Mouse (Mus musculus) midbrain, embryonic 13.5 days (tissue): ENCODE measurements around the gene Ly6c1. TPM values are rescaled to one million over a fixed set of nuclear protein-coding genes. Genes with fewer than 3 reads are reported as not detected.
"Not testable (repeated sequence)": the region's sequence is repeated elsewhere in the genome, so short reads cannot be mapped to it uniquely, and the experiment has no call there.

Experiments
- ATAC-seq: fragments of 200-750 bp; cut with Nextera tagmentation; 2 replicates; pipeline ENCODE4 v1.8.0; 2017; ENCODE audit warnings: mild to moderate bottlenecking, moderate TSS enrichment, moderate library complexity
- H3K27ac ChIP-seq: fragments of 300-500 bp; sonication (generic); 2 replicates; pipeline ENCODE4 v1.5.1; 2015; ENCODE audit warnings: inconsistent platforms, mild to moderate bottlenecking, moderate library complexity
- H3K27me3 ChIP-seq: fragments of 300-500 bp; sonication (generic); 2 replicates; pipeline ENCODE4 v1.6.1; 2015; ENCODE audit warnings: mild to moderate bottlenecking, inconsistent platforms
- H3K36me3 ChIP-seq: fragments of 300-500 bp; sonication (generic); 2 replicates; pipeline ENCODE4 v1.6.1; 2015; ENCODE audit warnings: mild to moderate bottlenecking, inconsistent platforms
- H3K4me1 ChIP-seq: fragments of 300-500 bp; sonication (generic); replicated peaks from 2 replicates; pipeline ENCODE4 v1.6.1; 2015; ENCODE audit warnings: inconsistent platforms
- H3K4me2 ChIP-seq: fragments of 300-500 bp; sonication (generic); replicated peaks from 2 replicates; pipeline ENCODE4 v1.6.1; 2015; ENCODE audit warnings: moderate library complexity, mild to moderate bottlenecking, inconsistent platforms
- H3K4me3 ChIP-seq: fragments of 300-500 bp; sonication (generic); replicated peaks from 2 replicates; pipeline ENCODE4 v1.5.1; 2015; ENCODE audit warnings: mild to moderate bottlenecking, inconsistent platforms
- H3K9ac ChIP-seq: fragments of 300-500 bp; sonication (generic); replicated peaks from 2 replicates; pipeline ENCODE4 v1.6.1; 2015; ENCODE audit warnings: mild to moderate bottlenecking, inconsistent platforms
- H3K9me3 ChIP-seq: fragments of 300-500 bp; sonication (generic); 2 replicates; pipeline ENCODE4 v1.6.1; 2016; ENCODE audit warnings: mild to moderate bottlenecking, inconsistent platforms
- WGBS: fragments of 180-500 bp; shearing (Covaris S2); methylation state at CpG from one replicate; pipeline ENCODE4 v1.1.7; 2015; 5-methylcytosine and 5-hydroxymethylcytosine counted together
- polyA plus RNA-seq: library from polyadenylated mRNA; unstranded; fragments of >200 nt; fragmentation: Nextera tagmentation; extraction: Ambion mirVana; gene quantifications from 2 replicates; pipeline ENCODE4 v1.2.1, GENCODE M21; 2015

The Ly6c1 gene
- polyA plus RNA-seq, 1 experiment from 2014 or later = 0.92 TPM

DNA sequence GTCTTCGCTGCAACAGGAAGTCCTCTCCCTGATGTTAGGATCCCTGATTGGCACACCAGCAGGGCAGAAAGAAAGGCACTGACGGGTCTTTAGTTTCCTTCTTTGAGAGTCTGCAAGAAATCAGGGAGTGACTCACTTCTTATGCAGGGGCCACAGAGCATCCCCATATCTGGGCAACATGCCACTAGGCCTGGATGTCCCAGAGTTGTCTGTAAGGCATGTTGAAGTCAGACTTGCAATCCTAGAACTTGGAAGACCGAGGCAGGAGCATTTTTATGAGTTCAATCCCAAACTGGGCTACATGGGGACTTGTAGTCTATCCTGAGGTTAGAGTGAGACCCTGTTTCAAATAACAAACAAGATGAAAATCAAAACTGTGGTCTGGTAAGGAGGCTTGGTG, 3.1 kb downstream of the Ly6c1 start:
- not testable (repeated sequence) for H3K27me3 ChIP-seq, H3K9me3 ChIP-seq, H3K9ac ChIP-seq, H3K4me3 ChIP-seq, H3K27ac ChIP-seq, ATAC-seq, H3K4me2 ChIP-seq, H3K36me3 ChIP-seq, H3K4me1 ChIP-seq
- WGBS = 81% methylated on average over 3 of the region's 3 CpGs

- not testable (repeated sequence) for H3K36me3 ChIP-seq, H3K4me1 ChIP-seq, H3K9me3 ChIP-seq, H3K27me3 ChIP-seq, H3K27ac ChIP-seq, H3K4me3 ChIP-seq, H3K9ac ChIP-seq, H3K4me2 ChIP-seq, ATAC-seq
- WGBS = 74% methylated on average over 7 of the region's 10 CpGs
Observed at GRCm38 (mm10) chr15:75021020-75021759, 27.4 kb downstream of the Ly6c1 start.

- H3K36me3 ChIP-seq, H3K4me3 ChIP-seq, H3K9me3 ChIP-seq, H3K4me2 ChIP-seq, H3K27me3 ChIP-seq, H3K4me1 ChIP-seq, H3K9ac ChIP-seq, H3K27ac ChIP-seq: not testable (repeated sequence)
- peak; percentile 55 for ATAC-seq
- WGBS = 35% methylated on average over 2 of the region's 2 CpGs
Observed at GRCm38 (mm10) chr15:75019446-75019845, 29.2 kb downstream of the Ly6c1 start.

Other genes with a start within 250 kb of the Ly6c1 start
- not detected in 2 replicates for gene Gml2, start 229.8 kb downstream of the Ly6c1 start, polyA plus RNA-seq
- gene 2010109I03Rik, start 151.8 kb downstream of the Ly6c1 start, polyA plus RNA-seq = not detected in 2 replicates
- not detected in 2 replicates for gene Ly6i, start 65.4 kb downstream of the Ly6c1 start, polyA plus RNA-seq
- 0.34 and 0.50 TPM in 2 replicates for gene Ly6a, start 50.8 kb downstream of the Ly6c1 start, polyA plus RNA-seq
- gene Ly6c2, start 63.1 kb upstream of the Ly6c1 start, polyA plus RNA-seq = not detected in 2 replicates
- not detected in 2 replicates for gene Ly6g, start 106.4 kb upstream of the Ly6c1 start, polyA plus RNA-seq
- not detected in 2 replicates for gene BC025446, start 167.5 kb upstream of the Ly6c1 start, polyA plus RNA-seq
- not detected in 2 replicates for gene Ly6f, start 219.6 kb upstream of the Ly6c1 start, polyA plus RNA-seq